9 mouse cellular contexts compared by ENCODE assay signal in the genomic region with DNA sequence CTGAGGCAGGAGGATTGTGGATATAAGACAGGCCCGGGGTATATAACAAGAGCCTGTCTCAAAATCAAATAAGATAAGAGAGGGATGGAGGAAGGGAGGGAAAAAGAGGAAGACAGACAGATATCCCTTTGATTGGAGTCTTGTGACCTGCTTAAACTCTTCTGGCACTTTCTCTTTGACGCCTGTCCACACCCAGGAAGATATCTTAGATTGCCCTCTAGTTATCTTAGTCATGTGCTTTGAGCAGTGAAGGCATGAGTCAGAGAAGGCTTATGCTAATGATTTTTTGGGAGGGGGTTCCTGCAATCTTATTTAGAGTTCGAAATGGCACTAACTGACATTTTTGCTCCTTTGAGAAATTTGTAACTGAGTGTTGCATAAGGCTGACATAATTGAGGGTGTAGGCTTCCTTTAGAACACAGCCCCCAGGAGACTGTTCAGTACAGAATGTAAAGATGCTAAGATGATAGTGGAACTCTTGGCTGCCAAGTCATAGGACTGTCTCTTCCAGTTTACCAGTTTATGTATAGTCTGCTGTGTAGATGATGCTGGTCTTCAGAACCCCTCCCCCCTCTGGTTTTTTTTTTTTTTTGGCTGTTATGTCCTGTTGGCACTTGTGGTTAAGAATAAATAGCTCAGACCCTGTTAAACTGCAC. TPM values are rescaled to one million over a fixed set of nuclear protein-coding genes. Genes with fewer than 3 reads are reported as not detected.
DNase-seq lines count a peak whose midpoint lies in the region; ATAC-seq and TF ChIP-seq lines count a peak whose summit lies in the region.
"Had no signal": no experiment of that assay in that cellular context is flagged by ENCODE, and none has a peak within 500 bp of the region (broad histone marks: within the 10 kb centered on the region; RNA-seq: fewer than 3 reads in every experiment).

No protein-coding gene starts in this region.

- no peaks in the 10 kb centered on the region for H3K27me3 ChIP-seq in embryonic facial prominence, embryonic 10.5 days (replicated peaks; ENCODE audit: low read depth, poor library complexity, severe bottlenecking)
- H3K27me3 ChIP-seq in thymus, adult 2 months (ENCODE audit: control insufficient read depth, insufficient read depth, low read length) = no peaks in the 10 kb centered on the region
- H3K27me3 ChIP-seq: liver, embryonic 15.5 days had no signal

- peak; percentile 77 for ATAC-seq in megakaryocyte-erythroid progenitor cell, adult 5-6 weeks (replicated peaks; ENCODE audit: low FRiP score, low TSS enrichment, poor library complexity, severe bottlenecking)

- H3K9me3 ChIP-seq in embryonic facial prominence, embryonic 10.5 days = no peaks in the 10 kb centered on the region
- H3K9me3 ChIP-seq: liver, embryonic 15.5 days had no signal

- H3K36me3 ChIP-seq in embryonic facial prominence, embryonic 10.5 days (replicated peaks) = no peaks in the 10 kb centered on the region
- no peaks in the 10 kb centered on the region for H3K36me3 ChIP-seq in thymus, adult 2 months (ENCODE audit: control insufficient read depth, insufficient read depth, low read length)
- H3K36me3 ChIP-seq: liver, embryonic 15.5 days had no signal

- TF ChIP-seq POLR2A in thymus, adult 2 months (IDR thresholded peaks at IDR 0.05; ENCODE audit: control insufficient read depth, extremely low read depth, insufficient read depth, low read length, poor library complexity) = no peak

- no peak overlapping the region for H3K4me3 ChIP-seq in embryonic facial prominence, embryonic 10.5 days
- H3K4me3 ChIP-seq in thymus, adult 2 months (ENCODE audit: control insufficient read depth, insufficient read depth, low read length) = no peak overlapping the region
- H3K4me3 ChIP-seq: liver, embryonic 15.5 days had no signal

- WGBS in embryonic facial prominence, embryonic 10.5 days = 82% methylated on average over 3 of the region's 3 CpGs
- 78% methylated on average over 3 of the region's 3 CpGs for WGBS in thymus, adult 2 months

- peak; percentile 11 to 45 for DNase-seq in left cerebral cortex, postnatal 14 days (ENCODE audit: low spot score in 2 of 2)
- DNase-seq in left cerebral cortex, postnatal 36 days (ENCODE audit: low spot score in 2 of 2) = no peak
- DNase-seq in Muller cell, postnatal 12 days (ENCODE audit: inconsistent ontology term) = peak; percentile 58
- no peak for DNase-seq in embryonic facial prominence, embryonic 10.5 days (ENCODE audit: low spot score)
- DNase-seq in thymus, adult 2 months = no peak
- no peak for DNase-seq in testis, postnatal 14 days (ENCODE audit: low spot score)
- DNase-seq: spleen, adult 18-20 months had no signal

- intact Hi-C loops in left cerebral cortex, postnatal 14 days (cut with DNase I) = no loop called here
- intact Hi-C loops in left cerebral cortex, postnatal 36 days (cut with DNase I) = no loop called here

- H3K4me1 ChIP-seq in embryonic facial prominence, embryonic 10.5 days = peaks cover 18% of the 10 kb centered on the region
- no peaks in the 10 kb centered on the region for H3K4me1 ChIP-seq in thymus, adult 2 months (replicated peaks; ENCODE audit: control insufficient read depth, insufficient read depth, low read length)

- TF ChIP-seq CTCF in thymus, adult 2 months (IDR thresholded peaks at IDR 0.05; ENCODE audit: borderline replicate concordance, control insufficient read depth, extremely low read depth, insufficient read depth, low read length, poor library complexity) = no peak

- 0 out of 2 replicates have a peak overlapping the region, but pooled peaks have one; percentile 14 for H3K27ac ChIP-seq in embryonic facial prominence, embryonic 10.5 days (replicated peaks)
- H3K27ac ChIP-seq in thymus, adult 2 months (ENCODE audit: control insufficient read depth, insufficient read depth, low read length) = no peak overlapping the region
- H3K27ac ChIP-seq: liver, embryonic 15.5 days had no signal

RNA-seq across cellular contexts. Expression of a gene that starts 55.1 kb away (rescaled TPM):
- under 1 TPM in 1 of 2 experiments, not detected in 1; 0.17 TPM for total RNA-seq in left cerebral cortex, postnatal 14 days (2021)
- under 1 TPM in 1 of 2 experiments, not detected in 1; 0.22 TPM for total RNA-seq in left cerebral cortex, postnatal 36 days (2021)
- polyA plus RNA-seq in embryonic facial prominence, embryonic 10.5 days (2016; fragmentation: Nextera tagmentation; extraction: Ambion mirVana) = 6.4 and 8.4 TPM in 2 replicates
- 13.5 and 20.9 TPM in 2 replicates for total RNA-seq in megakaryocyte-erythroid progenitor cell, adult 5-6 weeks (2014; fragmentation: Nextera tagmentation)
- total RNA-seq in megakaryocyte-erythroid progenitor cell, adult 5-6 weeks (2017) = 9.4 and 10.0 TPM in 2 replicates
- polyA plus RNA-seq in thymus, adult 2 months (2012; rRNA removed) = 1.1 and 1.4 TPM in 2 replicates

RNA-seq across cellular contexts. Expression of a gene that starts 56.1 kb away (rescaled TPM):
- 10 to 100 TPM; 23.3 to 27.6 TPM for total RNA-seq in left cerebral cortex, postnatal 14 days (2021)
- 10 to 100 TPM; 25.5 to 33.5 TPM for total RNA-seq in left cerebral cortex, postnatal 36 days (2021)
- 15.2 and 16.5 TPM in 2 replicates for polyA plus RNA-seq in embryonic facial prominence, embryonic 10.5 days (2016; fragmentation: Nextera tagmentation; extraction: Ambion mirVana)
- 27.5 and 28.6 TPM in 2 replicates for total RNA-seq in megakaryocyte-erythroid progenitor cell, adult 5-6 weeks (2014; fragmentation: Nextera tagmentation)
- total RNA-seq in megakaryocyte-erythroid progenitor cell, adult 5-6 weeks (2017) = 16.4 and 22.3 TPM in 2 replicates
- 39.0 and 44.0 TPM in 2 replicates for polyA plus RNA-seq in thymus, adult 2 months (2012; rRNA removed)

Comparison
In these comparisons a context has a peak if more than half of its experiments do, and no peak if none do; other contexts are left out.
1. DNase-seq: peak in left cerebral cortex, postnatal 14 days (2 of 2) and Muller cell, postnatal 12 days (single experiment); none in left cerebral cortex, postnatal 36 days (0 of 2), embryonic facial prominence, embryonic 10.5 days (single experiment), thymus, adult 2 months (single experiment) and testis, postnatal 14 days (single experiment).
2. RNA of a gene that starts 55.1 kb away (total RNA-seq): 9.4 to 20.9 TPM in megakaryocyte-erythroid progenitor cell, adult 5-6 weeks; 0.22 TPM in left cerebral cortex, postnatal 36 days and 0.17 TPM in left cerebral cortex, postnatal 14 days; every median in the first group is over 4 times any median in the second.